Comparison of ENCODE assay signal across 21 mouse cellular contexts in genomic region chr9:122193823-122194222, GRCm38 (mm10).
DNase-seq lines count a peak whose midpoint lies in the region; ATAC-seq and TF ChIP-seq lines count a peak whose summit lies in the region.
"Had no signal": no experiment of that assay in that cellular context is flagged by ENCODE, and none has a peak within 500 bp of the region (broad histone marks: within the 10 kb centered on the region; RNA-seq: fewer than 3 reads in every experiment).

No protein-coding gene starts in this region.

- H3K4me1 ChIP-seq in forebrain, embryonic 14.5 days (ENCODE audit: control insufficient read depth, insufficient read depth, low read length): no peaks in the 10 kb centered on the region
- H3K4me1 ChIP-seq in forebrain, embryonic 11.5 days (replicated peaks; ENCODE audit: control insufficient read depth, insufficient read depth, low read length): no peaks in the 10 kb centered on the region
- peaks cover 19% of the 10 kb centered on the region for H3K4me1 ChIP-seq in heart, adult 2 months (ENCODE audit: control insufficient read depth, insufficient read depth, low read length)
- H3K4me1 ChIP-seq in heart, embryonic 10.5 days: peaks cover 43% of the 10 kb centered on the region
- peaks cover 32% of the 10 kb centered on the region for H3K4me1 ChIP-seq in thymus, adult 2 months (replicated peaks; ENCODE audit: control insufficient read depth, insufficient read depth, low read length)
- peaks cover 32% of the 10 kb centered on the region for H3K4me1 ChIP-seq in embryonic facial prominence, embryonic 10.5 days

- no peak overlapping the region for H3K4me3 ChIP-seq in forebrain, embryonic 14.5 days (ENCODE audit: low read depth, low read length)
- H3K4me3 ChIP-seq in forebrain, embryonic 11.5 days (ENCODE audit: low read depth, low read length): no peak overlapping the region
- no peak overlapping the region for H3K4me3 ChIP-seq in heart, adult 2 months
- no peak overlapping the region for H3K4me3 ChIP-seq in heart, embryonic 10.5 days
- no peak overlapping the region for H3K4me3 ChIP-seq in thymus, adult 2 months (ENCODE audit: control insufficient read depth, insufficient read depth, low read length)
- H3K4me3 ChIP-seq in embryonic facial prominence, embryonic 10.5 days: no peak overlapping the region
- H3K4me3 ChIP-seq: hindbrain, embryonic 15.5 days; intestine, embryonic 15.5 days; limb, embryonic 13.5 days; liver, embryonic 13.5 days; megakaryocyte, embryonic 14.5 days; midbrain, embryonic 13.5 days had no signal

- no peak for ATAC-seq in forebrain, embryonic 14.5 days
- ATAC-seq in forebrain, embryonic 11.5 days (replicated peaks; ENCODE audit: low FRiP score): no peak
- ATAC-seq: intestine, embryonic 15.5 days; midbrain, embryonic 13.5 days had no signal

- 0 out of 2 replicates have a peak overlapping the region, but pooled peaks have one; percentile 21 for H3K27ac ChIP-seq in forebrain, embryonic 14.5 days (ENCODE audit: low read depth, low read length)
- H3K27ac ChIP-seq in forebrain, embryonic 11.5 days (ENCODE audit: low read depth, low read length): no peak overlapping the region
- peak overlapping the region; percentile 91; the same call in 1 of the 2 replicates for H3K27ac ChIP-seq in heart, adult 2 months
- no peak overlapping the region for H3K27ac ChIP-seq in heart, embryonic 10.5 days
- H3K27ac ChIP-seq in thymus, adult 2 months (ENCODE audit: control insufficient read depth, insufficient read depth, low read length): peak overlapping the region; percentile 55; the same call in 1 of the 2 replicates
- H3K27ac ChIP-seq in embryonic facial prominence, embryonic 10.5 days (replicated peaks): no peak overlapping the region; the same call in 1 of the 2 replicates
- H3K27ac ChIP-seq: hindbrain, embryonic 15.5 days; intestine, embryonic 15.5 days; limb, embryonic 13.5 days; liver, embryonic 13.5 days; midbrain, embryonic 13.5 days had no signal

- DNase-seq in forebrain, embryonic 14.5 days (ENCODE audit: low spot score): no peak
- no peak for DNase-seq in forebrain, embryonic 11.5 days (ENCODE audit: low spot score)
- no peak for DNase-seq in heart, adult 2 months
- no peak for DNase-seq in heart, embryonic 10.5 days (ENCODE audit: low spot score)
- no peak for DNase-seq in thymus, adult 2 months
- no peak for DNase-seq in thymus, adult 18-20 months
- peak; percentile 44 for DNase-seq in naive thymus-derived CD4-positive, alpha-beta T cell, adult 2 months (ENCODE audit: low read depth)
- DNase-seq in embryonic facial prominence, embryonic 10.5 days (ENCODE audit: low spot score): no peak
- DNase-seq: adrenal gland, adult 2 months; cerebellum, adult 11 months; cerebellum, adult 9-11 months; gastrocnemius, postnatal 36 days; kidney, adult 8-10 months; kidney, postnatal 14 days; liver, embryonic 13.5 days; lung, embryonic 14.5 days had no signal

- no peaks in the 10 kb centered on the region for H3K79me2 ChIP-seq in heart, adult 2 months (replicated peaks; ENCODE audit: control insufficient read depth, insufficient read depth, low read length)

- H3K27me3 ChIP-seq in forebrain, embryonic 14.5 days (replicated peaks; ENCODE audit: control insufficient read depth, insufficient read depth, low read length): no peaks in the 10 kb centered on the region
- H3K27me3 ChIP-seq in forebrain, embryonic 11.5 days (ENCODE audit: control insufficient read depth, insufficient read depth, low read length): no peaks in the 10 kb centered on the region
- no peaks in the 10 kb centered on the region for H3K27me3 ChIP-seq in heart, adult 2 months (ENCODE audit: control insufficient read depth, insufficient read depth, low read length)
- H3K27me3 ChIP-seq in heart, embryonic 10.5 days (ENCODE audit: insufficient read depth, poor library complexity, severe bottlenecking): no peaks in the 10 kb centered on the region
- H3K27me3 ChIP-seq in thymus, adult 2 months (ENCODE audit: control insufficient read depth, insufficient read depth, low read length): no peaks in the 10 kb centered on the region
- H3K27me3 ChIP-seq in embryonic facial prominence, embryonic 10.5 days (replicated peaks; ENCODE audit: low read depth, poor library complexity, severe bottlenecking): no peaks in the 10 kb centered on the region
- H3K27me3 ChIP-seq: hindbrain, embryonic 15.5 days; intestine, embryonic 15.5 days; limb, embryonic 13.5 days; liver, embryonic 13.5 days; midbrain, embryonic 13.5 days had no signal

- H3K36me3 ChIP-seq in forebrain, embryonic 14.5 days (ENCODE audit: control insufficient read depth, insufficient read depth, low read length): no peaks in the 10 kb centered on the region
- no peaks in the 10 kb centered on the region for H3K36me3 ChIP-seq in forebrain, embryonic 11.5 days (ENCODE audit: control insufficient read depth, insufficient read depth, low read length)
- H3K36me3 ChIP-seq in heart, adult 2 months (ENCODE audit: control insufficient read depth, insufficient read depth, low read length): no peaks in the 10 kb centered on the region; the same call in 1 of the 2 replicates
- no peaks in the 10 kb centered on the region for H3K36me3 ChIP-seq in heart, embryonic 10.5 days
- no peaks in the 10 kb centered on the region for H3K36me3 ChIP-seq in thymus, adult 2 months (ENCODE audit: control insufficient read depth, insufficient read depth, low read length)
- no peaks in the 10 kb centered on the region; the same call in 1 of the 2 replicates for H3K36me3 ChIP-seq in embryonic facial prominence, embryonic 10.5 days (replicated peaks)
- H3K36me3 ChIP-seq: hindbrain, embryonic 15.5 days; intestine, embryonic 15.5 days; limb, embryonic 13.5 days; liver, embryonic 13.5 days had no signal

- TF ChIP-seq EP300 in heart, adult 2 months (IDR thresholded peaks at IDR 0.05; ENCODE audit: insufficient read depth, low read depth, low read length): no peak

- TF ChIP-seq POLR2A in heart, adult 2 months (IDR thresholded peaks at IDR 0.05; ENCODE audit: insufficient read depth, low read depth, low read length): no peak
- no peak for TF ChIP-seq POLR2A in thymus, adult 2 months (IDR thresholded peaks at IDR 0.05; ENCODE audit: control insufficient read depth, extremely low read depth, insufficient read depth, low read length, poor library complexity)

- no peak overlapping the region for H3K4me2 ChIP-seq in forebrain, embryonic 14.5 days (ENCODE audit: low read length)
- no peak overlapping the region for H3K4me2 ChIP-seq in forebrain, embryonic 11.5 days (ENCODE audit: low read depth, low read length, severe bottlenecking)
- H3K4me2 ChIP-seq: hindbrain, embryonic 15.5 days; intestine, embryonic 15.5 days; limb, embryonic 13.5 days; liver, embryonic 13.5 days; lung, embryonic 14.5 days; midbrain, embryonic 13.5 days had no signal

- intact Hi-C loops in heart, adult 2 months (cut with DNase I): no loop called here

- no peak overlapping the region for H3K9ac ChIP-seq in forebrain, embryonic 14.5 days (ENCODE audit: low read length)
- no peak overlapping the region for H3K9ac ChIP-seq in forebrain, embryonic 11.5 days (ENCODE audit: low read length)
- H3K9ac ChIP-seq in heart, adult 2 months (ENCODE audit: low read depth, low read length): no peak overlapping the region
- H3K9ac ChIP-seq: hindbrain, embryonic 15.5 days; intestine, embryonic 15.5 days; limb, embryonic 13.5 days; liver, embryonic 13.5 days; lung, embryonic 14.5 days; midbrain, embryonic 13.5 days had no signal

- no peak for TF ChIP-seq CTCF in heart, adult 2 months (IDR thresholded peaks at IDR 0.05)
- TF ChIP-seq CTCF in thymus, adult 2 months (IDR thresholded peaks at IDR 0.05; ENCODE audit: borderline replicate concordance, control insufficient read depth, extremely low read depth, insufficient read depth, low read length, poor library complexity): no peak

- 89% methylated on average over 5 of the region's 5 CpGs for WGBS in forebrain, embryonic 14.5 days
- 85% methylated on average over 5 of the region's 5 CpGs for WGBS in forebrain, embryonic 11.5 days
- WGBS in heart, adult 2 months: 84% methylated on average over 5 of the region's 5 CpGs
- WGBS in heart, embryonic 10.5 days: 86% methylated on average over 5 of the region's 5 CpGs
- 42% methylated on average over 5 of the region's 5 CpGs for WGBS in thymus, adult 2 months
- 84% methylated on average over 5 of the region's 5 CpGs for WGBS in embryonic facial prominence, embryonic 10.5 days

- no peaks in the 10 kb centered on the region for H3K9me3 ChIP-seq in forebrain, embryonic 14.5 days (replicated peaks; ENCODE audit: control insufficient read depth, low read length)
- H3K9me3 ChIP-seq in forebrain, embryonic 11.5 days (ENCODE audit: control insufficient read depth, low read length): no peaks in the 10 kb centered on the region
- no peaks in the 10 kb centered on the region for H3K9me3 ChIP-seq in heart, embryonic 10.5 days
- H3K9me3 ChIP-seq in embryonic facial prominence, embryonic 10.5 days: no peaks in the 10 kb centered on the region
- H3K9me3 ChIP-seq: hindbrain, embryonic 15.5 days; intestine, embryonic 15.5 days; limb, embryonic 13.5 days; liver, embryonic 13.5 days; megakaryocyte, embryonic 14.5 days; midbrain, embryonic 13.5 days had no signal

Comparison
In these comparisons a context has a peak if more than half of its experiments do, and no peak if none do; other contexts are left out.
1. H3K27ac ChIP-seq: peak in forebrain, embryonic 14.5 days (single experiment), heart, adult 2 months (single experiment) and thymus, adult 2 months (single experiment); none in forebrain, embryonic 11.5 days (single experiment), heart, embryonic 10.5 days (single experiment) and embryonic facial prominence, embryonic 10.5 days (single experiment).